Mouse (Mus musculus): ENCODE measurements around the gene Jmjd6.

DNA sequence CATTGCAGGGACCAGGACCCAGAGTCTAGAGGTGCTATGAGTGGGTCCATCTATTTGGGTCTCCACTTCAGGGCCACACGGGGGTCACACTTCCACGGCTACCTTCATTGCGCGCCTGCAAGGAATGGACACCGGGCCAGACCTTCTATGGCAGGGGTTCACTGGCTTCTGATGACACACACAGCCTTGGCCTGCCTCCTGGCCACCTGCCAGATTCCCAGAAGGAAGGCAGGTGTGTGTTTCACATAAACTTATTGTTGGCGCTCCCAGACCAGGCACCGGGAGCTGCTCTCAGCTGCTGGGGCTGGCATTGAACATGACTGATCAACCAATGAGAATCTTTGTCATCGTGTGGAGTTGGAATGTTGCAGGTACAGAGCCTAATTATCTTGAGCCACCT, 35.2 kb upstream of the Jmjd6 start:
- no peak for TF ChIP-seq CHD2 (IDR thresholded peaks at IDR 0.05; ENCODE audit: low read length)
- no peak for TF ChIP-seq GATA1 (IDR thresholded peaks at IDR 0.05; ENCODE audit: low read depth, low read length)
- TF ChIP-seq CTCF (IDR thresholded peaks at IDR 0.05 in 2 of 3, conservative IDR thresholded peaks at IDR 0.05 in 1 of 3; ENCODE audit: control insufficient read depth in 1 of 3, insufficient read depth in 1 of 3, low read depth in 2 of 3, low read length in 3 of 3, poor library complexity in 1 of 3, severe bottlenecking in 1 of 3): no peak
- TF ChIP-seq POLR2A (IDR thresholded peaks at IDR 0.05; ENCODE audit: control insufficient read depth in 1 of 2, insufficient read depth in 1 of 2, low read depth in 1 of 2, low read length in 2 of 2, poor library complexity in 1 of 2): no peak
- no peak for TF ChIP-seq NELFE (IDR thresholded peaks at IDR 0.05; ENCODE audit: low read depth, low read length)
- no peak for TF ChIP-seq UBTF (IDR thresholded peaks at IDR 0.05; ENCODE audit: borderline replicate concordance, insufficient read depth, low read depth, low read length)
- no peak for TF ChIP-seq E2F4 (IDR thresholded peaks at IDR 0.05; ENCODE audit: borderline replicate concordance, low read depth, low read length)
- no peak for TF ChIP-seq ZNF384 (IDR thresholded peaks at IDR 0.05; ENCODE audit: low read depth, low read length)
- no peak for TF ChIP-seq POLR2AphosphoS5 (IDR thresholded peaks at IDR 0.05; ENCODE audit: borderline replicate concordance, low read depth, low read length)
